Comparison of ENCODE assay signal across 31 mouse cellular contexts in genomic region chr1:15034047-15034446, GRCm38 (mm10).
A peak's percentile ranks its signal among the peaks of the same experiment; 100 is the strongest.
DNase-seq lines count a peak whose midpoint lies in the region; ATAC-seq lines count a peak whose summit lies in the region.
"Had no signal": no experiment of that assay in that cellular context is flagged by ENCODE, and none has a peak within 500 bp of the region (broad histone marks: within the 10 kb centered on the region; RNA-seq: fewer than 3 reads in every experiment).

No protein-coding gene starts in this region.

- H3K36me3 ChIP-seq in embryonic facial prominence, embryonic 10.5 days (replicated peaks) = no peaks in the 10 kb centered on the region
- H3K36me3 ChIP-seq in embryonic facial prominence, embryonic 14.5 days (ENCODE audit: control insufficient read depth, insufficient read depth, low read length) = no peaks in the 10 kb centered on the region
- no peaks in the 10 kb centered on the region for H3K36me3 ChIP-seq in limb, embryonic 11.5 days (ENCODE audit: control insufficient read depth, insufficient read depth, low read length)
- H3K36me3 ChIP-seq: heart, embryonic 10.5 days; heart, embryonic 15.5 days; liver, embryonic 13.5 days; midbrain, embryonic 10.5 days; midbrain, embryonic 15.5 days; neural tube, embryonic 15.5 days had no signal

- peak; percentile 68; the same call in 1 of the 2 replicates for ATAC-seq in embryonic facial prominence, embryonic 14.5 days (ENCODE audit: low read depth)
- peak; percentile 87 for ATAC-seq in limb, embryonic 11.5 days (ENCODE audit: insufficient number of reproducible peaks, low FRiP score, low TSS enrichment, low read depth)
- ATAC-seq: forebrain, embryonic 14.5 days; hindbrain, postnatal 0 days; intestine, postnatal 0 days; midbrain, embryonic 15.5 days had no signal

- no peak overlapping the region for H3K4me3 ChIP-seq in embryonic facial prominence, embryonic 10.5 days
- no peak overlapping the region for H3K4me3 ChIP-seq in embryonic facial prominence, embryonic 14.5 days (ENCODE audit: low read depth, low read length)
- H3K4me3 ChIP-seq in limb, embryonic 11.5 days (ENCODE audit: low read depth, low read length) = no peak overlapping the region
- H3K4me3 ChIP-seq: heart, embryonic 10.5 days; heart, embryonic 15.5 days; liver, embryonic 13.5 days; midbrain, embryonic 10.5 days; midbrain, embryonic 15.5 days; neural tube, embryonic 15.5 days had no signal

- 37% methylated on average over 1 of the region's 1 CpGs for WGBS in embryonic facial prominence, embryonic 10.5 days
- 13% methylated on average over 1 of the region's 1 CpGs for WGBS in embryonic facial prominence, embryonic 14.5 days
- WGBS in limb, embryonic 11.5 days = 12% methylated on average over 1 of the region's 1 CpGs

- H3K4me2 ChIP-seq in embryonic facial prominence, embryonic 14.5 days (ENCODE audit: low read depth, low read length) = no peak overlapping the region
- H3K4me2 ChIP-seq in limb, embryonic 11.5 days (ENCODE audit: low read depth, severe bottlenecking) = no peak overlapping the region
- H3K4me2 ChIP-seq: heart, embryonic 15.5 days; liver, embryonic 13.5 days; midbrain, embryonic 15.5 days; neural tube, embryonic 15.5 days had no signal

- DNase-seq in embryonic facial prominence, embryonic 10.5 days (ENCODE audit: low spot score) = peak; percentile 47
- DNase-seq in embryonic facial prominence, embryonic 14.5 days (ENCODE audit: low spot score) = peak; percentile 78
- peak; percentile 29 for DNase-seq in limb, embryonic 11.5 days (ENCODE audit: low spot score)
- DNase-seq in yolk sac, embryonic 10.5 days (ENCODE audit: low spot score) = peak; percentile 2
- no peak for DNase-seq in left cerebral cortex, adult 8-10 months (ENCODE audit: low spot score in 2 of 2)
- no peak for DNase-seq in cerebellum, postnatal 25 days
- no peak for DNase-seq in kidney, postnatal 4 days
- DNase-seq: adrenal gland, postnatal 10 days; B cell, adult 2 months; cerebellum, adult 8-10 months; cerebellum, postnatal 36 days; gastrocnemius, postnatal 25 days; heart, adult 11 months; kidney, adult 9 months; kidney, postnatal 10 days; left cerebral cortex, postnatal 4 days; liver, embryonic 13.5 days; lung, adult 18-20 months; lung, postnatal 10 days; retina, postnatal 1 day; right cerebral cortex, postnatal 14 days; spleen, adult 18-20 months; thymus, postnatal 14 days had no signal

- H3K4me1 ChIP-seq in embryonic facial prominence, embryonic 10.5 days = peaks cover 5% of the 10 kb centered on the region; the same call in 1 of the 2 replicates
- no peaks in the 10 kb centered on the region for H3K4me1 ChIP-seq in embryonic facial prominence, embryonic 14.5 days (ENCODE audit: control insufficient read depth, insufficient read depth, low read length)
- H3K4me1 ChIP-seq in limb, embryonic 11.5 days (ENCODE audit: control insufficient read depth, insufficient read depth, low read length) = no peaks in the 10 kb centered on the region
- H3K4me1 ChIP-seq: heart, embryonic 10.5 days; heart, embryonic 15.5 days; liver, embryonic 13.5 days; midbrain, embryonic 10.5 days; midbrain, embryonic 15.5 days; neural tube, embryonic 15.5 days had no signal

- H3K27me3 ChIP-seq in embryonic facial prominence, embryonic 10.5 days (replicated peaks; ENCODE audit: low read depth, poor library complexity, severe bottlenecking) = no peaks in the 10 kb centered on the region
- H3K27me3 ChIP-seq in embryonic facial prominence, embryonic 14.5 days (replicated peaks; ENCODE audit: control insufficient read depth, insufficient read depth, low read length) = no peaks in the 10 kb centered on the region
- H3K27me3 ChIP-seq in limb, embryonic 11.5 days (ENCODE audit: control insufficient read depth, insufficient read depth, low read length) = no peaks in the 10 kb centered on the region
- H3K27me3 ChIP-seq: heart, embryonic 15.5 days; liver, embryonic 13.5 days; midbrain, embryonic 15.5 days; neural tube, embryonic 15.5 days had no signal

- H3K9ac ChIP-seq in embryonic facial prominence, embryonic 14.5 days (ENCODE audit: low read depth, low read length) = no peak overlapping the region
- H3K9ac ChIP-seq in limb, embryonic 11.5 days (ENCODE audit: low read length) = no peak overlapping the region
- H3K9ac ChIP-seq: heart, embryonic 15.5 days; liver, embryonic 13.5 days; midbrain, embryonic 15.5 days; neural tube, embryonic 15.5 days had no signal

- peak overlapping the region; percentile 51; the same call in 1 of the 2 replicates for H3K27ac ChIP-seq in embryonic facial prominence, embryonic 10.5 days (replicated peaks)
- no peak overlapping the region for H3K27ac ChIP-seq in embryonic facial prominence, embryonic 14.5 days (replicated peaks; ENCODE audit: low read depth, low read length)
- no peak overlapping the region for H3K27ac ChIP-seq in limb, embryonic 11.5 days (replicated peaks; ENCODE audit: low read depth, low read length)
- H3K27ac ChIP-seq: heart, embryonic 10.5 days; heart, embryonic 15.5 days; hindbrain, postnatal 0 days; liver, embryonic 13.5 days; midbrain, embryonic 10.5 days; midbrain, embryonic 15.5 days; neural tube, embryonic 15.5 days had no signal

- no peaks in the 10 kb centered on the region for H3K9me3 ChIP-seq in embryonic facial prominence, embryonic 10.5 days
- H3K9me3 ChIP-seq in embryonic facial prominence, embryonic 14.5 days (ENCODE audit: control insufficient read depth, low read length) = no peaks in the 10 kb centered on the region
- no peaks in the 10 kb centered on the region for H3K9me3 ChIP-seq in limb, embryonic 11.5 days (ENCODE audit: control insufficient read depth, low read length)
- H3K9me3 ChIP-seq: heart, embryonic 10.5 days; heart, embryonic 15.5 days; liver, embryonic 13.5 days; midbrain, embryonic 10.5 days; midbrain, embryonic 15.5 days; neural tube, embryonic 15.5 days had no signal

Comparison
In these comparisons a context has a peak if more than half of its experiments do, and no peak if none do; other contexts are left out.
1. DNase-seq: peak in embryonic facial prominence, embryonic 10.5 days (single experiment), embryonic facial prominence, embryonic 14.5 days (single experiment), limb, embryonic 11.5 days (single experiment) and yolk sac, embryonic 10.5 days (single experiment); none in left cerebral cortex, adult 8-10 months (0 of 2), cerebellum, postnatal 25 days (0 of 2) and kidney, postnatal 4 days (0 of 2).